Mouse (Mus musculus) CH12.LX (cell line): Measurements from ENCODE around the gene Tnfrsf14. TPM values are rescaled to one million over a fixed set of nuclear protein-coding genes. Genes with fewer than 3 reads are reported as not detected.

Experiments used
- DNase-seq: peaks from one replicate; pipeline ENCODE4 v3.0.0-alpha.2; 2013; ENCODE audit errors: extremely low read depth
- H3K27ac ChIP-seq: 2 replicates; pipeline ENCODE4 v1.5.1; 2012; ENCODE audit warnings: low read depth, mild to moderate bottlenecking, control low read depth, moderate library complexity; ENCODE audit not compliant: insufficient read depth
- H3K27me3 ChIP-seq: replicated peaks from 2 replicates; pipeline ENCODE3; 2012; ENCODE audit warnings: inconsistent platforms
- H3K36me3 ChIP-seq, 2 experiments: replicated peaks in 1 of 2; 2 replicates each; pipeline versions ENCODE3 to v1.6.1; 2012; ENCODE audit warnings: inconsistent platforms in 1 of 2, low read length in 1 of 2, mild to moderate bottlenecking in 1 of 2, mixed read lengths in 1 of 2, moderate library complexity in 1 of 2; ENCODE audit not compliant: control insufficient read depth in 1 of 2, insufficient read depth in 1 of 2
- H3K4me1 ChIP-seq, 2 experiments: 2 replicates each; pipeline ENCODE4 v1.6.1; 2012; ENCODE audit warnings: inconsistent platforms in 1 of 2, moderate library complexity in 1 of 2; ENCODE audit not compliant: insufficient read depth in 2 of 2, control insufficient read depth in 1 of 2
- H3K4me2 ChIP-seq: 2 replicates; pipeline ENCODE4 v1.6.1; 2012; ENCODE audit warnings: low read depth, mild to moderate bottlenecking, control low read depth; ENCODE audit not compliant: poor library complexity, insufficient read depth, severe bottlenecking
- H3K4me3 ChIP-seq, 3 experiments: fragments of 150-350 bp in 1 of 3; sonication (generic) in 1 of 3; replicated peaks in 1 of 3; 2 replicates each; pipeline versions ENCODE3 to v1.5.1; 2011 to 2012; ENCODE audit warnings: low read depth in 2 of 3, low read length in 2 of 3, mild to moderate bottlenecking in 2 of 3, moderate library complexity in 2 of 3, control low read depth in 1 of 3, improper control_type of control experiment in 1 of 3, inconsistent platforms in 1 of 3, mixed read lengths in 1 of 3; ENCODE audit not compliant: poor library complexity in 1 of 3
- H3K79me2 ChIP-seq: replicated peaks from 2 replicates; pipeline ENCODE4 v1.6.1; 2012; ENCODE audit warnings: mild to moderate bottlenecking, moderate library complexity; ENCODE audit not compliant: control insufficient read depth, poor library complexity, insufficient read depth, severe bottlenecking; ENCODE audit errors: extremely low read depth
- H3K9ac ChIP-seq: 2 replicates; pipeline ENCODE4 v1.6.1; 2012; ENCODE audit warnings: low read depth, mild to moderate bottlenecking, control low read depth, moderate library complexity; ENCODE audit not compliant: insufficient read depth
- H3K9me3 ChIP-seq: replicated peaks from 2 replicates; pipeline ENCODE3; 2012; ENCODE audit warnings: low read length, inconsistent platforms, mixed read lengths
- BHLHE40 ChIP-seq: IDR thresholded peaks from 2 replicates; pipeline ENCODE4 v1.6.1; 2011; ENCODE audit warnings: mild to moderate bottlenecking, low read depth, low read length, improper control_type of control experiment
- CHD1 ChIP-seq: IDR thresholded peaks from 2 replicates; pipeline ENCODE4 v1.6.1; 2012; ENCODE audit warnings: low read depth, low read length, improper control_type of control experiment, inconsistent platforms
- CHD2 ChIP-seq: IDR thresholded peaks from 2 replicates; pipeline ENCODE4 v1.6.1; 2011; ENCODE audit warnings: low read length, improper control_type of control experiment
- CTCF ChIP-seq, 2 experiments: IDR thresholded peaks in 1 of 2; conservative IDR thresholded peaks in 1 of 2; 2 replicates each; pipeline ENCODE4 v1.5.1; 2011 to 2012; ENCODE audit warnings: low read depth in 2 of 2, low read length in 2 of 2, improper control_type of control experiment in 1 of 2, inconsistent platforms in 1 of 2, mild to moderate bottlenecking in 1 of 2, moderate library complexity in 1 of 2
- ELF1 ChIP-seq: IDR thresholded peaks from 2 replicates; pipeline ENCODE4 v1.6.1; 2014; ENCODE audit warnings: low read depth, mild to moderate bottlenecking, inconsistent platforms, low read length, improper control_type of control experiment
- ETS1 ChIP-seq: conservative IDR thresholded peaks from 2 replicates; pipeline ENCODE4 v1.6.1; 2012; ENCODE audit warnings: low read depth, mild to moderate bottlenecking, inconsistent platforms, low read length, improper control_type of control experiment, moderate library complexity
- IRF4 ChIP-seq: IDR thresholded peaks from 2 replicates; pipeline ENCODE4 v1.6.1; 2014; ENCODE audit warnings: low read depth, mild to moderate bottlenecking, inconsistent platforms, low read length, improper control_type of control experiment
- JUN ChIP-seq: IDR thresholded peaks from 2 replicates; pipeline ENCODE4 v1.6.1; 2011; ENCODE audit warnings: low read depth, mild to moderate bottlenecking, low read length, improper control_type of control experiment, moderate library complexity; ENCODE audit not compliant: insufficient read depth
- MAFK ChIP-seq: IDR thresholded peaks from 2 replicates; pipeline ENCODE4 v1.6.1; 2011; ENCODE audit warnings: low read length, improper control_type of control experiment; ENCODE audit not compliant: insufficient replicate concordance
- MAZ ChIP-seq: IDR thresholded peaks from 2 replicates; pipeline ENCODE4 v1.6.1; 2012; ENCODE audit warnings: low read depth, mild to moderate bottlenecking, inconsistent platforms, low read length, improper control_type of control experiment, moderate library complexity
- MEF2A ChIP-seq: IDR thresholded peaks from 2 replicates; pipeline ENCODE4 v1.6.1; 2014; ENCODE audit warnings: low read depth, mild to moderate bottlenecking, inconsistent platforms, low read length, improper control_type of control experiment, borderline replicate concordance
- MXI1 ChIP-seq: IDR thresholded peaks from 2 replicates; pipeline ENCODE4 v1.6.1; 2011; ENCODE audit warnings: mild to moderate bottlenecking, low read depth, low read length, improper control_type of control experiment
- NELFE ChIP-seq: IDR thresholded peaks from 2 replicates; pipeline ENCODE4 v1.6.1; 2011; ENCODE audit warnings: low read depth, low read length, improper control_type of control experiment
- POLR2A ChIP-seq: IDR thresholded peaks from 2 replicates; pipeline ENCODE4 v1.6.1; 2011; ENCODE audit warnings: low read depth, mild to moderate bottlenecking, improper control_type of control experiment, low read length
- POLR2AphosphoS2 ChIP-seq: IDR thresholded peaks from 2 replicates; pipeline ENCODE4 v1.6.1; 2011; ENCODE audit warnings: low read depth, low read length, improper control_type of control experiment
- RAD21 ChIP-seq: IDR thresholded peaks from 2 replicates; pipeline ENCODE4 v1.6.1; 2011; ENCODE audit warnings: low read depth, mild to moderate bottlenecking, low read length, improper control_type of control experiment, moderate library complexity
- SIN3A ChIP-seq: IDR thresholded peaks from 2 replicates; pipeline ENCODE4 v1.6.1; 2012; ENCODE audit warnings: low read length, improper control_type of control experiment, inconsistent platforms
- TBP ChIP-seq: conservative IDR thresholded peaks from 2 replicates; pipeline ENCODE4 v1.6.1; 2011; ENCODE audit warnings: low read depth, low read length, improper control_type of control experiment
- TCF12 ChIP-seq: IDR thresholded peaks from 2 replicates; pipeline ENCODE4 v1.6.1; 2014; ENCODE audit warnings: low read depth, mild to moderate bottlenecking, inconsistent platforms, low read length, improper control_type of control experiment
- USF1 ChIP-seq: IDR thresholded peaks from 2 replicates; pipeline ENCODE4 v1.6.1; 2014; ENCODE audit warnings: low read depth, mild to moderate bottlenecking, inconsistent platforms, low read length, improper control_type of control experiment
- USF2 ChIP-seq: conservative IDR thresholded peaks from 2 replicates; pipeline ENCODE4 v1.6.1; 2011; ENCODE audit warnings: low read depth, low read length, improper control_type of control experiment
- ZMIZ1 ChIP-seq: IDR thresholded peaks from 2 replicates; pipeline ENCODE4 v1.6.1; 2012; ENCODE audit warnings: low read depth, mild to moderate bottlenecking, inconsistent platforms, low read length, improper control_type of control experiment
- dilution Hi-C: fragments of 300-500 bp; cut with MboI; formaldehyde crosslinking; loops from 2 replicates; pipeline ENCODE4 v1.14.3; 2020; ENCODE audit warnings: low sequenced_read_pairs; ENCODE audit not compliant: extremely low pct_unique_long_range_greater_than_20kb, extremely low pct_ligation_motif_present
- in situ Hi-C: fragments of 300-500 bp; cut with MboI; formaldehyde crosslinking; loops from 3 replicates; pipeline ENCODE4 v1.14.3; 2019; ENCODE audit warnings: low sequenced_read_pairs, low pct_ligation_motif_present, low pct_unique_long_range_greater_than_20kb, mixed read lengths
- polyA plus RNA-seq: library from polyadenylated mRNA; unstranded; fragments of >175 nt; gene quantifications from 2 replicates; pipeline ENCODE4 v1.2.1, GENCODE M21; 2012; ENCODE audit warnings: low read depth; ENCODE audit not compliant: insufficient read length
- total RNA-seq, 2 experiments: library from RNA; depleted of rRNA; stranded (reverse); fragments of 300-350 nt in 1 of 2; fragments of >200 nt in 1 of 2; gene quantifications; 2 replicates each; pipeline ENCODE4 v1.2.3; 2012 to 2014

The Tnfrsf14 gene
- total and polyA plus RNA-seq, 3 experiments: 20.0 to 109 (median 25.9) TPM

GRCm38 (mm10) chr4:154890887-154891286 lies 37.5 kb downstream of the Tnfrsf14 start:
- dilution Hi-C loops: loop anchor here (25.0 kb wide), 1 partner anchor 146 kb away; no protein-coding TSS in a partner anchor
- TF ChIP-seq RAD21 (no peak), TBP (no peak), MAFK (no peak), MAZ (no peak), MEF2A (no peak), CTCF (conservative IDR thresholded peaks at IDR 0.05 in 1 of 2, IDR thresholded peaks at IDR 0.05 in 1 of 2; ENCODE audit: low read depth in 2 of 2, low read length in 2 of 2) (no peak), CHD1 (no peak), USF1 (no peak), NELFE (no peak), USF2 (no peak), MXI1 (no peak), JUN (no peak), BHLHE40 (no peak), TCF12 (no peak), IRF4 (no peak), ELF1 (no peak), SIN3A (no peak)
- H3K27me3 ChIP-seq: peaks cover 11% of the 10 kb centered on the region

GRCm38 (mm10) chr4:154887593-154888250 lies 40.6 kb downstream of the Tnfrsf14 start:
- no peaks in the 10 kb centered on the region for H3K79me2 ChIP-seq
- no peak for DNase-seq
- in situ Hi-C loops (loop anchor here (10.0 kb wide), 1 partner anchor 357 kb away; the partner anchor contains the start of gene Faap20), dilution Hi-C loops (loop anchor here (25.0 kb wide), 1 partner anchor 150 kb away; no protein-coding TSS in a partner anchor)
- peaks cover 17% of the 10 kb centered on the region for H3K27me3 ChIP-seq
- H3K4me3 ChIP-seq: no peak overlapping the region
- H3K36me3 ChIP-seq: no peaks in the 10 kb centered on the region
- H3K9ac ChIP-seq: no peak overlapping the region
- H3K9me3 ChIP-seq: no peaks in the 10 kb centered on the region
- H3K27ac ChIP-seq: no peak overlapping the region
- TF ChIP-seq ZMIZ1 (no peak), POLR2AphosphoS2 (no peak), POLR2A (no peak), CHD2 (no peak), NELFE (no peak), ETS1 (no peak), USF2 (no peak), CHD1 (no peak), MEF2A (no peak)
- H3K4me2 ChIP-seq: no peak overlapping the region
- H3K4me1 ChIP-seq: peaks cover 0 to 10% of the 10 kb centered on the region in 2 experiments; a peak in 3 of 4 replicates

More at GRCm38 (mm10) chr4:154890887-154891286, 37.5 kb downstream of the Tnfrsf14 start:
- no peaks in the 10 kb centered on the region for H3K9me3 ChIP-seq
- H3K4me3 ChIP-seq: no peak overlapping the region
- in situ Hi-C loops: no loop called here
- H3K9ac ChIP-seq: no peak overlapping the region
- H3K79me2 ChIP-seq: no peaks in the 10 kb centered on the region
- H3K4me2 ChIP-seq: no peak overlapping the region
- H3K4me1 ChIP-seq: peaks cover 0 to 6% of the 10 kb centered on the region in 2 experiments; a peak in 3 of 4 replicates
- H3K36me3 ChIP-seq: no peaks in the 10 kb centered on the region
- H3K27ac ChIP-seq: no peak overlapping the region
- no peak for DNase-seq
